Mouse (Mus musculus): ENCODE measurements at regions not wholly inside any gene's neighbourhood (a gene's known extent, or its start where the extent isn't known, plus 50 kb on each side); places are given as distances from the start of the nearest gene placed in this dataset.

DNA sequence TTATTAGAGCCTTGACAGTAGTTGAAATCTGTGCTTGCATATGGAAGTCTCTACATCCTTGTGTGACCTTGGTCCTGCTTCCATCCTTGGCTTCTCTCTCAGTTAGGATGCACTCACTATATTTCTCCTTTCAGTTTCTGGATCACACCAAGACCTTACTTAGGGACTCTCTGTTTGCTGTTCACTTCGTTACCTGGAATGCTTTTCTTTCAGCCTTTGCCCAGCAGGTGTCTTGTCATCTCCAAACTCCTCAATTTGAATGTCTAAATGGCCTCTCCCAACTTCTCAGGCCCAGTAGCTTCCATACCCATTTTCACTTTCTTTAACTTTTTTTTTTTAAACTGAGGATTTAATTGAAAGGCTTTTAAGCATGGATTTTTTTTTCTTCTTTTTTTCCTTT lies 74.0 kb upstream of the Igfbp7 start:
- WGBS: 69% methylated on average over 1 of the region's 1 CpGs
- no peak for TF ChIP-seq POLR2A (IDR thresholded peaks at IDR 0.05; ENCODE audit: borderline replicate concordance, control insufficient read depth, low read depth, low read length)
- TF ChIP-seq CTCF (IDR thresholded peaks at IDR 0.05; ENCODE audit: control insufficient read depth, insufficient read depth, low read length): no peak
- H3K4me3 ChIP-seq (replicated peaks; ENCODE audit: control insufficient read depth, low read depth, low read length): no peak overlapping the region
- H3K27ac ChIP-seq (ENCODE audit: control insufficient read depth, insufficient read depth, low read depth, low read length, poor library complexity): no peak overlapping the region
- H3K4me1 ChIP-seq (ENCODE audit: control insufficient read depth, insufficient read depth, low read length): no peaks in the 10 kb centered on the region; the same call in 1 of the 2 replicates

DNA sequence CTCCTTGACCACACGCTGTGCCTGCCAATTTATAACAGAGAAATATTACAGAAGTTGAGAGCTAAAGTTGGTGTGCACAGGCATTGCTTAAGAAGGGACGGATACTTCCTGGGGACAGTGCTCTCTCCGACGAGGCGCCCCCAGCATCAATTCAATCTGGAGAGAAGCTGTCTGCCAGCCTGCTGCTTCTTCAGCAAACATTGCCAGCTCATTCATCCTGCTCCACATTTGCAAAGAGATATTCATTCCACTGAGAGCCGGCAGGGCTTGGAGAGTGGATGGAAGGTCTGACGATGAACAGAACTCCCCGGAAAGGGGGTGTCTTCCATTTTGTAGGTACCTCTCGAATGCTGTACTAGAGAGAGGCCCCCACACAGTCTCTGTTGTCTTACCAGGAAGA lies 70.0 kb upstream of the Igfbp7 start:
- Histone ChIP-seq H3K4me3 (replicated peaks; ENCODE audit: control insufficient read depth, low read depth, low read length) (no peak overlapping the region), H3K4me1 (ENCODE audit: control insufficient read depth, insufficient read depth, low read length) (no peaks in the 10 kb centered on the region; the same call in 1 of the 2 replicates), H3K27ac (ENCODE audit: control insufficient read depth, insufficient read depth, low read depth, low read length, poor library complexity) (no peak overlapping the region)
- 73% methylated on average over 9 of the region's 9 CpGs for WGBS
- no peak for TF ChIP-seq CTCF (IDR thresholded peaks at IDR 0.05; ENCODE audit: control insufficient read depth, insufficient read depth, low read length)
- no peak for TF ChIP-seq POLR2A (IDR thresholded peaks at IDR 0.05; ENCODE audit: borderline replicate concordance, control insufficient read depth, low read depth, low read length)

DNA sequence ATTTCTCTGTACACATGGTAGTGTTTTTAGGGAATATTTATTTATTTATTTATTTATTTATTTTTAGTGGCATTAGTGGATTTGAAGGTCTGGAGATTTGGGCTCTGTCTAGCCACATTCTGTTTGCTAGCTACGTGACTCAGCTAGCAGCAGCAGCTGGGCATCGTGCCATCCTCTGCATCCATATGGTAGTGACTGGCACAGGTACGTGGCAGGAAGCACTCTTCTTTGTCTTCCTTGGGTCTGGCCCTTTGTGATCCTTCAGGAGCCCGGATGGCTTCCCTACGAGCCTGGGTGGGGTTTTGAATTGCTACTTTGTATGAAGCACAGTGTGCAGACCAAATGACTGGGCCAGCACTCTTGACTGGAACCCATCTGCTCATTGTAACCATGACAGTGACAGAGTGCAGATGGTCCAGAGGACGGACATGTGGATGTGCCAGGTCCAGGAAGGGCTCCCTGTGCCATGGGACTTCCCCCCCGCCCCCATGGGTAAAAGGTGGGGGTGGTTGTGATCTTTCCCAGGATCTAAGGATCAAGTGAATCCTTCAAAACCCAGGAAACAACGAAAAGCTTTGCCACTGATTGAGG lies 66.2 kb upstream of the Igfbp7 start:
- Histone ChIP-seq H3K4me1 (ENCODE audit: control insufficient read depth, insufficient read depth, low read length) (no peaks in the 10 kb centered on the region; the same call in 1 of the 2 replicates), H3K27ac (ENCODE audit: control insufficient read depth, insufficient read depth, low read depth, low read length, poor library complexity) (no peak overlapping the region), H3K4me3 (replicated peaks; ENCODE audit: control insufficient read depth, low read depth, low read length) (no peak overlapping the region)
- WGBS: 72% methylated on average over 8 of the region's 8 CpGs
- TF ChIP-seq POLR2A (IDR thresholded peaks at IDR 0.05; ENCODE audit: borderline replicate concordance, control insufficient read depth, low read depth, low read length): no peak
- no peak for TF ChIP-seq CTCF (IDR thresholded peaks at IDR 0.05; ENCODE audit: control insufficient read depth, insufficient read depth, low read length)

DNA sequence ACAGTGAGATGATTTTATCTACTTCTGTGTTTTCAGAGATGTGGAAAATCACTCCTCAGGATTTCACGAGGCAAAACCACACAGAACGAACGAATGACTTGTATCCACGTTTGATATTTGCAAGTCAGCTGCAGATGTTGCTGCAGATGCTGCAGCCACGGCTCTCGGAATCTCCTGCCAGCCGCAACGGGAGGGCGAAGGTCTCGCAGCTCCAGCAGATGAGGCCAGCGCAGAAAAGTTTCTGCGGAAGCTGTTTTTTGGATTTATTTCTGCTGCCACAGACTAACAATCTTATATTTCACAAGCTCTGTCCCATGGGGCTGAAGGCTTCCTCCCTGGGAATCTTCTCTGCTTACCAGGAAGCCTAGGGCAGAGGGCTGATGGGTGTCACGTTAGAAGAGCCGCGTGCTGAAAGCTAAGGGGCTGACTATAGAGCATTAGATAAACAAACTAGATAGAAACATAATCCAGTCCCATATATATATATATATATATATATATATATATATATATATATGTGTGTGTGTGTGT lies 61.5 kb upstream of the Igfbp7 start:
- no peak overlapping the region for H3K4me3 ChIP-seq (replicated peaks; ENCODE audit: control insufficient read depth, low read depth, low read length)
- 84% methylated on average over 15 of the region's 15 CpGs for WGBS

DNA sequence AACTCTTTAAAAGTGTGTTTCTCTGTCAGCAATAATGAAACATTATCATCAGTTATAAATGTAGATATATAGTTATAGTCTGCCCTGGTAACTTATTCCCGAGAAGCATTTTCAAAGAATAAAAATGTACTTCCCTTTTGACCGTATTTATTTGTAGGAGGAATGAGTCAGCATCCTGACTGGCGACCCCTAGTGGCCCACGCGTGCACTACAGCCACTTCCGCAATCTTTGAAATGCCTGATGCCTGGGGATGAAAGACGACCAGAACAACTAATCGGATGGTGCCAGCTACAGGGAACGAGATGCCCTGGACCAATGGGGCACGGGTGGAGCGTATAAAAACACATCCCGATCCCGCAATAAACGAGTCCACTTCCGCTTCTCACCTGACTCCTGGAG lies 60.6 kb upstream of the Igfbp7 start:
- TF ChIP-seq CTCF (IDR thresholded peaks at IDR 0.05; ENCODE audit: control insufficient read depth, insufficient read depth, low read length) (peak; percentile 88), POLR2A (IDR thresholded peaks at IDR 0.05; ENCODE audit: borderline replicate concordance, control insufficient read depth, low read depth, low read length) (no peak)
- Histone ChIP-seq H3K27ac (ENCODE audit: control insufficient read depth, insufficient read depth, low read depth, low read length, poor library complexity) (no peak overlapping the region), H3K4me1 (ENCODE audit: control insufficient read depth, insufficient read depth, low read length) (no peaks in the 10 kb centered on the region; the same call in 1 of the 2 replicates), H3K4me3 (replicated peaks; ENCODE audit: control insufficient read depth, low read depth, low read length) (no peak overlapping the region)
- WGBS: 34% methylated on average over 15 of the region's 15 CpGs

More for the DNA sequence above, 61.5 kb upstream of the Igfbp7 start:
- Histone ChIP-seq H3K27ac (ENCODE audit: control insufficient read depth, insufficient read depth, low read depth, low read length, poor library complexity) (no peak overlapping the region), H3K4me1 (ENCODE audit: control insufficient read depth, insufficient read depth, low read length) (no peaks in the 10 kb centered on the region; the same call in 1 of the 2 replicates)
- no peak for TF ChIP-seq POLR2A (IDR thresholded peaks at IDR 0.05; ENCODE audit: borderline replicate concordance, control insufficient read depth, low read depth, low read length)
- TF ChIP-seq CTCF (IDR thresholded peaks at IDR 0.05; ENCODE audit: control insufficient read depth, insufficient read depth, low read length): no peak

DNA sequence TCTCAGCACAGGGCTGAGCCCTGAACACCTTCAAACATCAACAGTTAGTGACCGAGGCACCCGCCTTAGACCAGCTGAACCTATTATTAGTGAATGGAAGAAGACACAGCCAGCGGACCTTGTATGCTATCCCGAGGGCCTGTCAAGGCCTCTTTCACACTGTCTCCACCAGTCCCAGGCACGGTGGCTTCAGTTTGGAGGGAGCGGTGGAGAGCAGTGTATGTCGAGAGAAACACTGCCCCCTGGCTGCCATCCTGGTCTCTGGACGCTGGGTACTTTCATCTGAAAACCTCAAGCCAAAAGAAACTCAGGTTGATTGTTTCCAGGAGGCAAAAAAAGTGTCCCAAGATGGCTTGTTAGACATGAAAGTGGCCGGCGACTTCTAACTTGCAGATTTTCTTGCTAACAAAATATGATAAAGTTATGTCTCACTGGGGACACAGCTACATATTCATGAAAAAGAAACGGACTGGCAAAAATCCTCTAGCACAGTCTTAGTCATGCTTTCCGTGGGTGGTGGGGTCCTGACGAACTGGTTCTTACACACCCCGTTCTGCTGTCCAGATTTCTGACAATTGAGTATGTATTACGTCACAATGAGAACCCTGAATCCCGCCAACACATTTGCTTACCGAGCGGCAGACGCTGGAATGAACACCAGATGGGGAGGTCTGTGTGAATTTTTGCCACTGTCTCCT lies 57.2 kb upstream of the Igfbp7 start:
- Histone ChIP-seq H3K4me3 (replicated peaks; ENCODE audit: control insufficient read depth, low read depth, low read length) (no peak overlapping the region), H3K27ac (ENCODE audit: control insufficient read depth, insufficient read depth, low read depth, low read length, poor library complexity) (no peak overlapping the region), H3K4me1 (ENCODE audit: control insufficient read depth, insufficient read depth, low read length) (no peaks in the 10 kb centered on the region)
- peak; percentile 63 for TF ChIP-seq CTCF (IDR thresholded peaks at IDR 0.05; ENCODE audit: control insufficient read depth, insufficient read depth, low read length)
- TF ChIP-seq POLR2A (IDR thresholded peaks at IDR 0.05; ENCODE audit: borderline replicate concordance, control insufficient read depth, low read depth, low read length): no peak
- WGBS: 57% methylated on average over 19 of the region's 19 CpGs

DNA sequence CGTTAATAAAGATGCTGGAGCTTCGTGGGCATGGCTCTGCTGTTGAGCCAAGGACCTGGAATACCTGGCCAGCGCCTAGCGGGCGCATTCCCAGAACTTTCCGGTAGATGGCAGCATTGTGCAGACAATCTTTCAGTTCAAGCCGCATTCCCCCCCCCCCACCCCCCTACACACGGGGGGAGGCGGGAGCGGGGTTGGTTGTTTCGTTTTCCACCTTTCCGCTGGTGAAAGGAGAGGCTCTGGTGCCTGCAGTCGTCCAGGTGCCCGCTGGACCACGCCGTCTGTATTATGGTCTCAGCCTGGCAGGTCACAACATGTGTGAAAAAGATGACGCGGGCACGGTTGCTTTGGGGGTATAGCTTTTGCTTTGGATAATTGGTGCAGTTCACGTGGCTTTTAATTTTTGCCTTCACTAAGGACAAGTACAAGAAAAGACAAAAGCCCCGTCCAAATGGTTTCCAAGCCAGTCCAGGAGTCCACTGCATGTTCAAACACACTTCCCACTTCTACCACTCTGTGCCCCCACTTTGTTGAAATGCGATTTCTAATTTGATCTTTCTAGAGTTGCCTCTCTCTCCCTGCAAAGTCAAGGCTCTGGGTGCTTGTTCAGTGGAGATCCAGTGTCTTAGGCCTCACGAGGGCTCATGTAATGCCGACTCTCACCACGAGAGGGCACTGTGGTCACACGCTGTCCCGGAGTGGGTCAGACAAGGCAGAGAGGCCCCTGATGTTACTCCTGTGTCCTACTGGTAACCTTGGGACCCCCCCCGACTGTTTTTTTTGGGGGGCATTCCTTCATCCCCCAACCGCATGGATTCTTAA lies 52.3 kb upstream of the Igfbp7 start:
- under 1% methylated on average over 29 of the region's 29 CpGs for WGBS
- peak overlapping the region; percentile 66 for H3K4me3 ChIP-seq (replicated peaks; ENCODE audit: control insufficient read depth, low read depth, low read length)
- no peak overlapping the region for H3K27ac ChIP-seq (ENCODE audit: control insufficient read depth, insufficient read depth, low read depth, low read length, poor library complexity)
- no peaks in the 10 kb centered on the region for H3K4me1 ChIP-seq (ENCODE audit: control insufficient read depth, insufficient read depth, low read length)
- TF ChIP-seq CTCF (IDR thresholded peaks at IDR 0.05; ENCODE audit: control insufficient read depth, insufficient read depth, low read length) (peak; percentile 98), POLR2A (IDR thresholded peaks at IDR 0.05; ENCODE audit: borderline replicate concordance, control insufficient read depth, low read depth, low read length) (no peak)

Data from bone marrow, adult 2 months (tissue).